Mouse (Mus musculus) kidney, adult 2 months (tissue): ENCODE data around the gene Adgra3.

Source experiments
- CTCF ChIP-seq: fragments of 200-500 bp; conservative IDR thresholded peaks from 2 replicates; pipeline ENCODE4 v1.5.1; 2011; ENCODE audit warnings: low read depth, mild to moderate bottlenecking, control low read depth, low read length, moderate library complexity, mixed read lengths; ENCODE audit not compliant: insufficient read depth, insufficient read length
- POLR2A ChIP-seq: fragments of 200-500 bp; IDR thresholded peaks from one replicate; pipeline ENCODE4 v1.6.1; 2011; ENCODE audit warnings: low read depth, low read length, control low read depth

- no peak for TF ChIP-seq CTCF
- no peak for TF ChIP-seq POLR2A
These were observed 42.7 kb downstream of the Adgra3 start for GRCm38 (mm10) chr5:50015987-50016587.
